Mouse (Mus musculus): ENCODE data around the gene Hs3st2.

GRCm38 (mm10) chr7:121501666-121502065 lies 110.0 kb downstream of the Hs3st2 start:
- no peak for TF ChIP-seq CTCF (IDR thresholded peaks at IDR 0.05)
- no peak for TF ChIP-seq EP300 (IDR thresholded peaks at IDR 0.05)

Measured in lung, postnatal 0 days (tissue).